Mouse (Mus musculus) ZHBTc4 (cell line): ENCODE measurements around the gene A030005L19Rik.
"Not testable (repeated sequence)": the region's sequence is repeated elsewhere in the genome, so short reads cannot be mapped to it uniquely, and the experiment has no call there.

ENCODE experiments used
- DNase-seq: peaks from one replicate; pipeline ENCODE4 v3.0.0-alpha.2; 2011; ENCODE audit warnings: low read depth, low spot score

A030005L19Rik gene

DNA sequence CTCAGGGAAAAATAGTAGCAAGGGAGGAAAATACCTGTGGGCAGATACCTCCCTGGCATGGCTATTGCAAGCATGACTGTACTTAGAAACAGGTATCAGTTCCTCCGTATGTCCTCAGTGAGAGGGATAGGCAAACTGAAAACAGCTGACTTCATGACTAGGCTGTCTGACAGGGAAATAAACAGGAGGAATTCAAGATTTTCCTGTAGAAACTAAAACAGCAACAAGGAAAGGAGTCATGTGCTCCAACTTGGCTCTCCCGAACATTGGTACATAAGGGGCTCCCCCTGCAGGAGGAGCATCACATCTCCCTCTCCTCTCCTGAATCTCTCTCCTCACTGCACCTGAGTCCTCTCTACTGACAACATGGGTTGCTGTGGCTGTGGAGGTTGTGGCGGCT lies at the start of gene A030005L19Rik:
A030005L19Rik (plus strand) TSS at position 301 of the 400 bp plus-strand sequence.
- DNase-seq = peak; percentile 38

DNA sequence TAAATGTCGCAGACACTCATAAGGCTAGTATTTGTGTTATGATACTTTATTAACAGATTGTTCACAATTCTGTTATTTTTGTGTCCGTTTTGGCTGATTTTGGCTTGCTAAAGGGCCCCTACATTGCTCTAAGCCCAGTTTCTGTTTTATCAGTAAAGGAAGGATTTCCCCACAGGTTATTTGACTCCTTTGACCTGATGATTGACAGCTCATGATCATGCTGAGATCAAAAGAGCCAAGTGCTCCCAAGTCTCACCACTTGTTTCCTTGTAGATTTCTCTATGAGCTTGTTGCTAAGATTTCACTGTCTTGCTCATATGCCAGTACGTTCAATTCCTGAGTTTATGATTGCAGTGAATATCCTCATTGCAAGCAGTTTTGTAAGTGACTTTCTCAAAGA lies 42.9 kb upstream of the A030005L19Rik start:
- DNase-seq = no peak

DNA sequence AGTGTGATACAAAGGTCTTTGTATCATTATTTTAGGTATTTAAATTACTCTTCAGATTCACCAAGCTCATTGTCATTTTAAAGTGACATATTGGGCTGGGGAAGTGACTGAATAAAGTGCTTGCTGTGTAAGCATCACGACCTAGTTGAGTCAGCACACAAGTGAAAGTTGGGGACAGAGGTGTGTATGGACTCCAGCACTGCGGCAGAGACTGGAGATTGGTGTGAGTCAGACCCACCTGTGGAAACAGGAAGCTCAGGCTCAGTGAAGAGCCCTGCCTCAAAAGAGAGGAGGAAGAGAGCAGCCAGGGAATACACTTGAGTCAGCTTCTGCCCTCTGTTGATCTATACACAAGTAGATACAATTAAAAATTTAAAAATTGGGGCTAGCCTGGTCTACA lies 34.0 kb upstream of the A030005L19Rik start:
- DNase-seq = no peak

DNA sequence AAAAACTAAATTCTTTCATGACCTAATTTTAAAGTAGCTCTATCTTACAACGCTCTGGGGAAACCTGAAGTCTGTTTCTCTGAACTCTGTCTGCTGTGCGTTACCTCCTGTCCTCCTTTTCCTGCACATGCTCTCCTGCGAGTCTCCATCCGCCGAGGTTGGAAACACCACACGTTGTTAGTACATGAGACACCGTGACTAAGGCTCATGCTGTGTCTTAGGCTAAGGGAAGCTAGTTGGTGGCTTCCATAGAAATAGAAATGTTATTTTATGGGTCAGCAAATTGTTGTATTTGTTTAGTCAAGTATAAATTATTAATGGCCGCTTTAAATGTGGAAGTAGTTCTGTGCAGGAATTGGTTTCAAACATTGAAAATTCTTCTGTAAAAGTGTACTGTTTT lies 32.9 kb upstream of the A030005L19Rik start:
- DNase-seq = no peak

DNA sequence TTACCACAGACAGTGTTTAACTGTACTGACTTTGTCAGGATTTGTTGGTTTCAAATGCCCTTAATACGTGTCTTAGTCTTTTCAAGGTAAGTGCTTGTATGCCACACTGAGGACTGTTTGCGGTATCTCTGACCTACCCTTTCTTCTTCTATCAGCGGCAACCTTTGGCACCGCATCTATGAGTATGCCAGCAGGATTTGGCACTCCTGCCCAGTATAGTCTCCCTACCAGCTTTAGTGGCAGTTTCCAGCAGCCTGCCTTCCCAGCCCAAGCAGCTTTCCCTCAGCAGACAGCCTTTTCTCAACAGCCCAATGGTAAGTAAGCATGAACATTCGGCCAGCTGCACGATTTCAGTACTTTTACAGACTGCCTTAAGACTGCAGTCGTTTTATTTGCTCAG lies 19.9 kb upstream of the A030005L19Rik start:
- no peak for DNase-seq

DNA sequence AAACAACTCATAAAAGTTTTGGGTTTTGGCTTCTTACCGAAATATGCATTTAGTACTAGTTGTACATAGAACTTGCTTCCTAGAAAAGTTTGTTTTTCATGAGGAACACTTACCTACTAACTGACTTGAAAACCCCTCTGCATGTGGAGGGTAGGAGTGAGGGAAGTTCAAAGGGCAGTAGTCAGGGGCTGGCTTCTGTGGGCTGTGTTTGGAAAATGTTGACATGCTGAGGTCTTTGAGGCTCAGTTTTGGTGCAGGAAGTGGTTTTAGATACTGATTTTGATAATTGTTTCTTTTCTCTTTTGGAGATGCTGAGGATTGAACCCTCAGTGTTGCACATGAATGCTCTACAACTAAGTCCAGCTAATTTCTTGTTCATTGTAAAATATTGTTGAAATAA lies 12.6 kb upstream of the A030005L19Rik start:
- DNase-seq = no peak

DNA sequence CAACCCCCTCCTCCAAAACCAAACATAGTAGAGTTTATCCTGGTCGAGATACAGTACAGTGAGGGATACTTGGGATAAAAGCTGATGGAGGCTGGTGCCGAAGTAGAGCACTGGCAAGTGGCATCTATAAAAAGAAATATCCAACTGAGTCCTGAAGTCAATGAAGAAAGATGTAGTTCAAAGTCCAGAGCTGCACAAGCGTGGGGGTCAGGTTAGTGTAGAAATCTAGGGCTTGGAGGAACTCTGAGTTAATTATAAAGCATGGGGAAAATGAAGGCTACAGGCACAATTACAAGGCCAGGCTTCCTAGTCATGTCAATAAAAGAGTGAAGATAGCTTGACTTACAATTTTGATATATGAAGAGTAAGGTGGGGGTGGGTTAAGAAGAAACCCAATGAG lies 11.9 kb upstream of the A030005L19Rik start:
- no peak for DNase-seq

DNA sequence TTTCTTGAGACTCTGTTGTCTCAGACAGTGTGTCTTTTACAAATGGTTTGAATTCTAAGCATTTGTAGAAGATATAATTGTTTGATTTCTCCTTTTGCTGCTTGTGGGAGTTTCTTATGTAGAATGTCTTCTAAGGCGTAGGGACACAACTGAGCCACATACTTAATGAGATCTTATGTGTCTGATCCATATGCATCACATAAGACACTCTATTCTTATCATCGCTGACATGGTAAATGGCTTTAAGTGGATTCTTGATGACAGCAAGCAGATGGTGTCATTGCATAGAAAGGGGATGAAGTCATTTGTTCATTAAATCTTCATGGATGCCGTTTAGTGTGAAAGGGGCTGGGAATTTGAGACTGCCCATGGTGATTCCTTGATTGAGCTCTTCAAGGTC lies 7.2 kb upstream of the A030005L19Rik start:
- DNase-seq = no peak

DNA sequence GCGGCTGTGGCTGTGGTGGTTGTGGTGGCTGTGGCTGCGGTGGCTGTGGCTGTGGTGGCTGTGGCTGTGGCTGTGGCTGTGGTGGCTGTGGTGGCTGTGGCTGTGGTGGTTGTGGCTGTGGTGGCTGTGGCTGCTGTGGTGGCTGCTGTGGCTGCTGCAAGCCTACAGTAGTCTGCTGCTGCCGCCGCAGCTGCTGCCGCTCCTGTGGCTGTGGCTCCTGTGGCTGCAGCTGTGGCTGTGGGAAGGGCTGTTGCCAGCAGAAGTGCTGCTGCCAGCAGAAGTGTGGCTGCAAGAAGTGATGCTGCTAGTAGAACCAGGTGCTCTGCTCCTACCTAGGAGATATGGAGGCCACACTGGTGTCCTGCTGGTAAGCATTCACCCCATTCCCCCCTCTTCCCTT lies 309 bp downstream of the A030005L19Rik start:
- DNase-seq = not testable (repeated sequence)

DNA sequence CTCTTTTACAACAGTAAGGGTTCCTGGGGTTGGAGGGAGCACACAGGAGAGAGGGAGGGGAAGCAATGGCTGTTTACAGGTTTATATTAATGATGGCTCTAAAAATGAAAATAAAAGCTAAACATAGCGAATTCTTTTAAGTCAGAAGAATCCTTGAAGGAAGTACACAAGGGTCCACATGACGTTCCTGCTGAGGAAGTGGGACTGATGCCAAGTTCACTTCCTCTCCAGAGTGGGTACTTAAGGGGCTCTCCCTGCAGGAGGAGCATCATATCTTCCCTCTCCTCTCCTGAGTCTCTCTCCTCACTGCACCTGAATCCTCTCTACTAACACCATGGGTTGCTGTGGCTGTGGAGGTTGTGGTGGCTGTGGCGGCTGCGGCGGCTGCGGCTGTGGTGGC lies 11.5 kb downstream of the A030005L19Rik start, which contains the start of gene A030014E15Rik:
A030014E15Rik (plus strand) TSS at position 268 of the 400 bp plus-strand sequence.
- no peak for DNase-seq

DNA sequence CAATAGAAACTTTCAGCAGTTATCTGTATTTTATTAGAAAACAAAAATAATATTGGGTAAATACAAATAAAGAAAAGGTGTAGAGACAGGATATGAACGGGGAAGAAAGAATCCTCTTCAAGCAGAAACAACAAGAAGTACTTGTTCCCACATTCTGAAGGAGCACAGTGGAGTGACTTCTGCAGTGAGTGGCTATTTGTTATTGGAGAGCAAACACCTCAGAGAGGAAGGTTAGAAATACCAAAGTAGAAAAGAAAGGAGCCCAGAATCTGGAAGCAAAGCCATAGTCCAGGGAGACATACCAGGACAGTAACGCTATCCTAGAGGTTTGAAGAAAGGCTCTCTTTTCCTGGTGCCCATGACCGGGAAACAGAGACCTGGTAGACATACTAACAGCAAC lies 17.4 kb downstream of the A030005L19Rik start:
- DNase-seq = not testable (repeated sequence)

DNA sequence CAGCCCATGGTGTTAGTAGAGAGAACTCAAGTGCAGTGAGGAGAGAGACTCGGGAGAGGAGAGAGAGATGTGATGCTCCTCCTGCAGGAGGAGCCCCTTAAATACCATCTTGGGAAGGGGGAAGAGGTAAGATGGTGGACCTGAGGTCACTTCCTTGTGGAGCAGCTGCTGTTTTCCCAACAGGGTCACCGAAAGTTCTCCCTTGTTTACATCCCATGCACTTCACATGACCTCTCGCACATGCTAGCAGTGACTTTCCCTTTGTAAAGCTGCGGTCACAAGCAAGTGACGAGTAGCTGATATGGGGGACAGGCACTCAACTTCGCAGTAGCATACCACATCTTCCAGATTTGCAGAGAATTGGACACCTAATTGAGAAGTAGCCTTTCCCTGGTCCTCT lies 18.2 kb downstream of the A030005L19Rik start, which contains the start of gene Gm6217:
Gm6217 (minus strand) TSS at position 74 of the 400 bp plus-strand sequence.
- not testable (repeated sequence) for DNase-seq

DNA sequence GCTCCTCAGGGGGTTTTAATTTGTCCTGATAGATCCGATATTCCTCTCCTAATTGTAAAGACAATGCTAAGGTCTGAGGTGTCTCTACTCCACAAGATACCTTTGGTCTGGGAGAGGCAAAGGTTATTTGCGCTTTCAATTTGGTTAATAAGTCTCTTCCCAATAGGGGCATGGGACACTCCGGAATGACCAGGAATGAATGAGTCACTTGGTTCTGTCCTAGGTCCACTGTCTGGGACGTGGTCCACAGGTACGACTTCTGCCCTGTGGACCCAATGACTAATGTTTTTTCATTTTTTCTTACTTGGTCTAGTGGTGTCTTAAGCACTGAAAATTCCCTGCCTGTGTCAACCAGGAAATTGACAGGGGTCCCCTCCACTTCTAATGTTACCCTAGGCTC lies 25.5 kb downstream of the A030005L19Rik start:
- DNase-seq = no peak

DNA sequence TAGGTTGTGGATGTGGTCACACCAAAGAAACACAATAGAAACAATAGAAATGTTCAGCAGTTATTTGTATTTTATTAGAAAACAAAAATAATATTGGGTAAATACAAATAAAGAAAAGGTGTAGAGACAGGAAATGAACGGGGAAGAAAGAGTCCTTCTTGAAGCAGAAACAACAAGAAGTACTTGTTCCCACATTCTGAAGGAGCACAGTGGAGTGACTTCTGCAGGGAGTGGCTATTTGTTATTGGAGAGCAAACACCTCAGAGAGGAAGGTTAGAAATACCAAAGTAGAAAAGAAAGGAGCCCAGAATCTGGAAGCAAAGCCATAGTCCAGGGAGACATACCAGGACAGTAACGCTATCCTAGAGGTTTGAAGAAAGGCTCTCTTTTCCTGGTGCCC lies 29.4 kb downstream of the A030005L19Rik start:
- DNase-seq = not testable (repeated sequence)

DNA sequence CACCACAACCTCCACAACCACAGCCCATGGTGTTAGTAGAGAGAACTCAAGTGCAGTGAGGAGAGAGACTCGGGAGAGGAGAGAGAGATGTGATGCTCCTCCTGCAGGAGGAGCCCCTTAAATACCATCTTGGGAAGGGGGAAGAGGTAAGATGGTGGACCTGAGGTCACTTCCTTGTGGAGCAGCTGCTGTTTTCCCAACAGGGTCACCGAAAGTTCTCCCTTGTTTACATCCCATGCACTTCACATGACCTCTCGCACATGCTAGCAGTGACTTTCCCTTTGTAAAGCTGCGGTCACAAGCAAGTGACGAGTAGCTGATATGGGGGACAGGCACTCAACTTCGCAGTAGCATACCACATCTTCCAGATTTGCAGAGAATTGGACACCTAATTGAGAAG lies 30.2 kb downstream of the A030005L19Rik start, which contains the start of gene A030003K21Rik:
A030003K21Rik (minus strand) TSS at position 94 of the 400 bp plus-strand sequence.
- DNase-seq = not testable (repeated sequence)

DNA sequence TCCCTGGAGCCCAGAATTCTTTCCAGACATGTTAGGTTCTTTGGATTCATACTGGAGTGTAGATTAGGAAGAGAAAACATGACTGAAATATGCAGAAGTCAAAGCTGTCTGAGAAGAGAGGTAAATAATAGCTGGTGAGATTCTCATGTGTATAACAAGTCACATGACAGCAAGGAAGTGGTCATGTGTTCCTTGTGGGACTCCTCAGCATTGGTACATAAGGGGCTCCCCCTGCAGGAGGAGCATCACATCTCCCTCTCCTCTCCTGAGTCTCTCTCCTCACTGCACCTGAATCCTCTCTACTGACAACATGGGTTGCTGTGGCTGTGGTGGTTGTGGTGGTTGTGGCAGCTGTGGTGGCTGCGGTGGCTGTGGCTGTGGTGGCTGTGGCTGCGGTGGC lies 32.9 kb downstream of the A030005L19Rik start:
- DNase-seq = not testable (repeated sequence)

DNA sequence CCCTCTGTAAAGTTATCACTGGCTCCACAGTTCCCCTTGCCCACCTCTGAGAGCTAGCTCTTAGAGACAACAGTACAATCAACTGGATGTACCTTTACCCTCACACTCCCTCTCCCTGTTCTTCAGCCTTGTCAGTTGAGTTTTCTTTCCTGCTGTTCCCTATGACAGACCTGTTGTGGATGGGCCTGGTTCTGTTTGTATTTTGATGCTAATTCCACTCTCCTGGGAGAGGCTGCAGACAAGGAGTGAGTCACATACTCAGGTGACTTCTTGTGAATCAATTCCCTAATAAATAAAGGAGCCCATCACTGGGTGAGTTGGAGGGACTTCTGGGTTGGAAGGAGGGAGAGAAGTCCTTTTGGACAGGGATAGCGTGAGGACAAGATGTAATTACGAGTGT lies 35.5 kb downstream of the A030005L19Rik start:
- peak; percentile 64 for DNase-seq

DNA sequence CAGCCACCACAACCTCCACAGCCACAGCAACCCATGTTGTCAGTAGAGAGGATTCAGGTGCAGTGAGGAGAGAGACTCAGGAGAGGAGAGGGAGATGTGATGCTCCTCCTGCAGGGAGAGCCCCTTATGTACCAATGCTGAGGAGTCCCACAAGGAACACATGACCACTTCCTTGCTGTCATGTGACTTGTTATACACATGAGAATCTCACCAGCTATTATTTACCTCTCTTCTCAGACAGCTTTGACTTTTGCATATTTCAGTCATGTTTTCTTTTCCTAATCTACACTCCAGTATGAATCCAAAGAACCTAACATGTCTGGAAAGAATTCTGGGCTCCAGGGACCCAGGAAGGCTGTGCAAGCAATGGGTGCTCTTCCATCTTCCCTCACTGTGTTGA lies 42.8 kb downstream of the A030005L19Rik start, which contains the start of gene Gm7544:
Gm7544 (minus strand) TSS at position 101 of the 400 bp plus-strand sequence.
- not testable (repeated sequence) for DNase-seq

DNA sequence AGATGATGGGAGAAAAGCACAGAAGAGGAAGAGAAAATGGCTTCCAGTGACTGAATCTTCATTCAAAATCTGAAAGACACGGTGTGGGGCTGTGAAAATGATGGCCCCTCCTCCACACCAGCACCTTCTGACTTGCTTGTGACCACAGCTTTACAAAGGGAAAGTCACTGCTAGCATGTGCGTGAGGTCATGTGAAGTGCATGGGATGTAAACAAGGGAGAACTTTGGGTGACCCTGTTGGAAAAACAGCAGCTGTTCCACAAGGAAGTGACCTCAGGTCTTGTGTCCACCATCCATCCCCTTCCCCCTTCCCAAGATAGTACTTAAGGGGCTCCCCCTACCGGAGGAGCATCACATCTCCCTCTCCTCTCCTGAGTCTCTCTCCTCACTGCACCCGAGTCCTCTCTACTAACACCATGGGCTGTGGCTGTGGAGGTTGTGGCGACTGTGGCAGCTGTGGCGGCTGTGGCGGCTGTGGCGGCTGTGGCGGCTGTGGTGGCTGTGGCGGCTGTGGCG lies 46.8 kb downstream of the A030005L19Rik start, which contains the start of gene Gm47955:
Gm47955 (plus strand) TSS at position 417 of the 516 bp plus-strand sequence.
- DNase-seq = peak; percentile 78
